Mouse (Mus musculus): ENCODE measurements around the gene Tmem234. TPM values are rescaled to one million over a fixed set of nuclear protein-coding genes. Genes with fewer than 3 reads are reported as not detected.

Tmem234 gene
- polyA plus RNA-seq, 2 experiments = 84.2 to 108 TPM

DNA sequence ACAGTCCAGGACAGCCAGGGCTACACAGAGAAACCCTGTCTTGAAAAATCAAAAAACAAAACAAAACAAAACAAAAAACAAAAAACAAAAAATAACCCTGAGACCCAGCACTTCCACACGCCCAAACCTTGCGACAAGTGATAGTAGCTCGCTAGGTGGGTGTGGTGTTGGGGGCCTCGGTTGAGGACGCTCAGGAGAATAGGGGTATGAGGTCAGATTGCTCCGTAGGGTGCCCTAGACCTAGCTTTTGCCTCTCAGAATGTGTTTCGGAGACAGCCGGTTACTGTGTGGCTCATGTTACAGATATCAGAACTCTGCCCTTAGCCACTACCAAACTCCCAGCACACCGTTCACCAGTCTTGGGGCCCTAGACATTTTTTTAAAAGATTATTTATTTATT is 14.7 kb upstream of the Tmem234 start:
- TF ChIP-seq CTCF (IDR thresholded peaks at IDR 0.05; ENCODE audit: low read depth) = no peak
- peak overlapping the region; percentile 57 to 62 for H3K4me3 ChIP-seq (ENCODE audit: insufficient read depth in 1 of 2, low read depth in 2 of 2, low read length in 2 of 2)
- no peak for DNase-seq (ENCODE audit: low read depth in 3 of 3, low spot score in 3 of 3)
- peak; percentile 68 for ATAC-seq (ENCODE audit: insufficient read depth)
- H3K4me1 ChIP-seq (replicated peaks; ENCODE audit: control insufficient read depth in 2 of 2, insufficient read depth in 2 of 2, low read length in 1 of 2) = peaks cover 15 to 36% of the 10 kb centered on the region in 2 experiments
- peak overlapping the region; percentile 69 for H3K9ac ChIP-seq (replicated peaks)
- no peaks in the 10 kb centered on the region for H3K9me3 ChIP-seq (ENCODE audit: control insufficient read depth, low read length)
- no peaks in the 10 kb centered on the region for H3K27me3 ChIP-seq (ENCODE audit: control insufficient read depth, insufficient read depth, low read length)
- 0 out of 2 replicates have a peak, but pooled peaks cover under 1% of the 10 kb centered on the region for H3K36me3 ChIP-seq (replicated peaks; ENCODE audit: control insufficient read depth, insufficient read depth, low read depth)
- peak overlapping the region; percentile 73 for H3K27ac ChIP-seq
- WGBS (ENCODE audit: insufficient replicate concordance) = 26% methylated on average over 9 of the region's 9 CpGs
- peak overlapping the region; percentile 79 for H3K4me2 ChIP-seq (ENCODE audit: low read depth)

DNA sequence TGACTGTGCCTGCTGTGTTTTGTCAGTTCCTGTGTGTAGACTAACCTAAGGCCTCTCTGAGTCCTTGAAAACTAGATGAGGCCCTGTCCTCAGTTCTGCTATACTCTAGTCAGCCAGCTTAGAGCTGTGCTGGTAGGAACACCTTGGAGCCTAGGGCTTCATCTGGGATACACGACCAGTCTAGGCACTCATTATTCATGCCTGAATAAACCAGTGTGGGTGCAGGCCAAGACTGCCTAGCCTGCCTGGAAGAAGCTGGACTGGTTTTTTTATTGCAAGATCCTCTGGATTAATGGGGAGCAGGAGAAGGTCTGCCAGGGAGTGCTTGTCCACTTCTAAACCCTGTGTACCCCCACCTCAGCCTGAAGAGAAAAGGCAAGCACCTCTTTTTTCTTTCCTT is 13.5 kb upstream of the Tmem234 start:
- ATAC-seq (ENCODE audit: insufficient read depth) (no peak), DNase-seq (ENCODE audit: low read depth in 3 of 3, low spot score in 3 of 3) (no peak)
- Histone ChIP-seq H3K4me2 (ENCODE audit: low read depth) (no peak overlapping the region), H3K4me3 (ENCODE audit: insufficient read depth in 1 of 2, low read depth in 2 of 2, low read length in 2 of 2) (no peak overlapping the region), H3K4me1 (replicated peaks; ENCODE audit: control insufficient read depth in 2 of 2, insufficient read depth in 2 of 2, low read length in 1 of 2) (peaks cover 15 to 36% of the 10 kb centered on the region in 2 experiments), H3K9ac (replicated peaks) (no peak overlapping the region), H3K36me3 (replicated peaks; ENCODE audit: control insufficient read depth, insufficient read depth, low read depth) (peaks cover 12% of the 10 kb centered on the region), H3K27me3 (ENCODE audit: control insufficient read depth, insufficient read depth, low read length) (no peaks in the 10 kb centered on the region), H3K9me3 (ENCODE audit: control insufficient read depth, low read length) (no peaks in the 10 kb centered on the region), H3K27ac (peak overlapping the region; percentile 25; the same call in 1 of the 2 replicates)
- TF ChIP-seq EP300 (IDR thresholded peaks at IDR 0.05; ENCODE audit: low read depth) = no peak
- no peak for TF ChIP-seq CTCF (IDR thresholded peaks at IDR 0.05; ENCODE audit: low read depth)
- WGBS (ENCODE audit: insufficient replicate concordance) = 66% methylated on average over 1 of the region's 1 CpGs

DNA sequence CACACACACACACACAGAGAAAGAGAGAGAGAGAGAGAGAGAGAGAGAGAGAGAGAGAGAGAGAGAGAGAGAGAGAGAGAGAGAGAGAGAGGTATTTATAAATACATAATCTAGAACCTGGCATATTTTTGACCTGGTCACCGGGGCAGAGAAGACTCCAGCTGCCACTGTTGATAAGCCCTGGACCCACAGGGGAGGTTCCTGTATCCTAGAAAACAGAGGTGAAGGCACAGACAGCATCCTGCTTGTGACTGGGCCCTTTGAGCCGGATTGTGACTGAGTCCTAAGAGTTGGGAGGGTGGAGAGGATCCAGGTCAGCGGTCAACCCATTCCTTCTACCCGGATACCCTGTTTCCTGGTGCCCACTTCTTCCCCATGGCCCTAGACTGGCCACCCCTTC is 11.6 kb upstream of the Tmem234 start:
- H3K4me2 ChIP-seq (ENCODE audit: low read depth) = peak overlapping the region; percentile 37
- peaks cover 28% of the 10 kb centered on the region for H3K36me3 ChIP-seq (replicated peaks; ENCODE audit: control insufficient read depth, insufficient read depth, low read depth)
- H3K27ac ChIP-seq = peak overlapping the region; percentile 82
- peak; percentile 75 for ATAC-seq (ENCODE audit: insufficient read depth)
- peak; percentile 47 to 67 (median 52) for DNase-seq (ENCODE audit: low read depth in 3 of 3, low spot score in 3 of 3)
- no peaks in the 10 kb centered on the region for H3K27me3 ChIP-seq (ENCODE audit: control insufficient read depth, insufficient read depth, low read length)
- no peak for TF ChIP-seq CTCF (IDR thresholded peaks at IDR 0.05; ENCODE audit: low read depth)
- peak; percentile 78 for TF ChIP-seq EP300 (IDR thresholded peaks at IDR 0.05; ENCODE audit: low read depth)
- 48% methylated on average over 4 of the region's 4 CpGs for WGBS (ENCODE audit: insufficient replicate concordance)
- peaks cover 15 to 36% of the 10 kb centered on the region in 2 experiments for H3K4me1 ChIP-seq (replicated peaks; ENCODE audit: control insufficient read depth in 2 of 2, insufficient read depth in 2 of 2, low read length in 1 of 2)
- peak overlapping the region; percentile 6; the same call in 1 of the 2 replicates for H3K9ac ChIP-seq (replicated peaks)
- no peak overlapping the region; a peak in 1 of 4 replicates for H3K4me3 ChIP-seq (ENCODE audit: insufficient read depth in 1 of 2, low read depth in 2 of 2, low read length in 2 of 2)
- no peaks in the 10 kb centered on the region for H3K9me3 ChIP-seq (ENCODE audit: control insufficient read depth, low read length)

DNA sequence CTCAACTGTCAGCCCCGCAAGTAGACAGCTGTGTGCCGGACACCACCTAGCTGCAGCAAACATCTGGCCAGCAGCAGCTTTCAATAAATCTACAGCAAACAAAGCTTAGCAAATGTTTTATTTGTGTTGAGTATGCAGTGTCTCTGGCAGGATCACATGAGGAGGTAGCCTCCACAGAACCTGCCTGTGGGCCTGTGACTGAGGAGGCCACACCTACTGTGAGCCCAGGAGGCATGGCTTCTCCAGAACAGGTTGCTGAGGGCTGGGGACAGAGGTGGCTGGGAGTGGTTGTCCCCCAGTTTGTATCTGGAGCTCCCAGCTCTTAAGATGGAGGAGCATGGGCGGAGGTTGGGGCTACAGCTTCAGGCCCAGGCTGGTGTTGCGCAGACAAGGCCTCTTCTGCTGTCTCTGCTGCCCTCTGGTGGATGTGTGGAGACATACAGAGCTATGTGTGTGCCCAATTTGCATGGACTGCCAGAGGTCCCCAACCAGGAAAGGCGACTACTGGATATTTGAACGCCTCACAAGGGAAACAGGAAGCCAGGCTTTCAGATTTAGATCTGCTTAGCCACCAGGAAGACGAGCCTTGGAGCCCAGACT is 8.1 kb downstream of the Tmem234 start:
- H3K4me2 ChIP-seq (ENCODE audit: low read depth) = no peak overlapping the region

DNA sequence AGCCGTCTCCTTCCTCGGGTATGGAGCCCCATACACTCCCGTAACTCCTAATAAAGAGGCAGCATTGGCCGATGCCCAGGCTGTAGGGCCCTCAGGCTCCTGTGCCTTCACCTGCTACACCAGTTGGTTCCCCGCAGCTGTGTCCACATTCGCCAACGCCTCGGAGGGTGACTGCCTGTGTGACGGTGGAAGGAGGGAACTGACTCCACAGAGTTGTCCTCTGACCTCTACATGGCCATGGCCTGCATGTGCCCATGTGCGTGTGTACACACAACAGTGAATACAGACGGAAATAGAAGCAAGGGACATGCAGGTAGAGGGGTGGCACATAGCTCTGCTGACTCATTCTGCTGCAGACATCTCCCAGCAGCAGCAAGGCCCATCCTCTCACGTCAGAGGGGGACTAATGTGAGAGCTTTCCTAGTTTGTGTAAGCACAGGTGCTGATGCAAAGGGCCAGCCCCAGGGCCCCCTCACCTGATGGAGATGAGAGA is 8.7 kb downstream of the Tmem234 start:
- no peak overlapping the region for H3K4me3 ChIP-seq (ENCODE audit: insufficient read depth in 1 of 2, low read depth in 2 of 2, low read length in 2 of 2)
- DNase-seq (ENCODE audit: low read depth in 3 of 3, low spot score in 3 of 3) (no peak), ATAC-seq (ENCODE audit: insufficient read depth) (0 out of 2 replicates have a peak, but pooled peaks have one; percentile 1)
- peaks cover 34% of the 10 kb centered on the region for H3K36me3 ChIP-seq (replicated peaks; ENCODE audit: control insufficient read depth, insufficient read depth, low read depth)
- WGBS (ENCODE audit: insufficient replicate concordance) = 73% methylated on average over 12 of the region's 12 CpGs
- H3K27me3 ChIP-seq (ENCODE audit: control insufficient read depth, insufficient read depth, low read length) = no peaks in the 10 kb centered on the region
- H3K27ac ChIP-seq = no peak overlapping the region
- H3K4me1 ChIP-seq (replicated peaks; ENCODE audit: control insufficient read depth in 2 of 2, insufficient read depth in 2 of 2, low read length in 1 of 2) = peaks cover 0 to 3% of the 10 kb centered on the region in 2 experiments; a peak in 1 of 4 replicates
- no peak overlapping the region for H3K9ac ChIP-seq (replicated peaks)
- no peak for TF ChIP-seq CTCF (IDR thresholded peaks at IDR 0.05; ENCODE audit: low read depth)
- no peak for TF ChIP-seq EP300 (IDR thresholded peaks at IDR 0.05; ENCODE audit: low read depth)
- H3K4me2 ChIP-seq (ENCODE audit: low read depth) = no peak overlapping the region
- no peaks in the 10 kb centered on the region for H3K9me3 ChIP-seq (ENCODE audit: control insufficient read depth, low read length)

More for the DNA sequence above, 8.1 kb downstream of the Tmem234 start:
- Histone ChIP-seq H3K4me1 (replicated peaks; ENCODE audit: control insufficient read depth in 2 of 2, insufficient read depth in 2 of 2, low read length in 1 of 2) (peaks cover 0 to 3% of the 10 kb centered on the region in 2 experiments; a peak in 1 of 4 replicates), H3K4me3 (ENCODE audit: insufficient read depth in 1 of 2, low read depth in 2 of 2, low read length in 2 of 2) (no peak overlapping the region), H3K27me3 (ENCODE audit: control insufficient read depth, insufficient read depth, low read length) (no peaks in the 10 kb centered on the region), H3K9ac (replicated peaks) (no peak overlapping the region), H3K27ac (peak overlapping the region; percentile 28; the same call in 1 of the 2 replicates), H3K9me3 (ENCODE audit: control insufficient read depth, low read length) (no peaks in the 10 kb centered on the region), H3K36me3 (replicated peaks; ENCODE audit: control insufficient read depth, insufficient read depth, low read depth) (peaks cover 40% of the 10 kb centered on the region)
- ATAC-seq (ENCODE audit: insufficient read depth) (peak; percentile 84), DNase-seq (ENCODE audit: low read depth in 3 of 3, low spot score in 3 of 3) (peak; percentile 73 to 80 (median 76))
- peak; percentile 98 for TF ChIP-seq CTCF (IDR thresholded peaks at IDR 0.05; ENCODE audit: low read depth)
- peak; percentile 41; the same call in 1 of the 2 replicates for TF ChIP-seq EP300 (IDR thresholded peaks at IDR 0.05; ENCODE audit: low read depth)
- WGBS (ENCODE audit: insufficient replicate concordance) = 32% methylated on average over 7 of the region's 7 CpGs

Measured in liver, embryonic 14.5 days (tissue).